Mouse (Mus musculus) liver, embryonic 14.5 days (tissue): ENCODE measurements around the gene Usp15. TPM values are rescaled to one million over a fixed set of nuclear protein-coding genes. Genes with fewer than 3 reads are reported as not detected.
A peak's percentile ranks its signal among the peaks of the same experiment; 100 is the strongest.

Experiments used
- ATAC-seq: fragments of 200-750 bp; cut with Nextera tagmentation; 2 replicates; pipeline ENCODE4 v1.8.0; 2017; ENCODE audit warnings: moderate number of reproducible peaks, mild to moderate bottlenecking, moderate library complexity; ENCODE audit not compliant: insufficient read depth
- DNase-seq, 3 experiments: peaks; one replicate each; pipeline ENCODE4 v3.0.0-alpha.2; 2012 to 2013; ENCODE audit warnings: low read depth in 3 of 3, low spot score in 3 of 3
- H3K27ac ChIP-seq: fragments of 300-500 bp; sonication (generic); 2 replicates; pipeline ENCODE4 v1.5.1; 2014; ENCODE audit warnings: moderate library complexity, mild to moderate bottlenecking, control low read depth, inconsistent platforms
- H3K27me3 ChIP-seq: fragments of 300-500 bp; sonication (generic); 2 replicates; pipeline ENCODE4 v1.6.1; 2014; ENCODE audit warnings: mild to moderate bottlenecking, low read length, moderate library complexity; ENCODE audit not compliant: control insufficient read depth, insufficient read depth
- H3K36me3 ChIP-seq: fragments of 300-500 bp; sonication (generic); replicated peaks from 2 replicates; pipeline ENCODE4 v1.6.1; 2014; ENCODE audit warnings: low read depth; ENCODE audit not compliant: control insufficient read depth, insufficient read depth
- H3K4me1 ChIP-seq, 2 experiments: fragments of 200-500 bp in 1 of 2; fragments of 300-500 bp in 1 of 2; sonication (generic) in 1 of 2; replicated peaks; 2 replicates each; pipeline ENCODE4 v1.6.1; 2012 to 2014; ENCODE audit warnings: antibody characterized with exemption in 1 of 2, inconsistent platforms in 1 of 2, low read length in 1 of 2; ENCODE audit not compliant: control insufficient read depth in 2 of 2, insufficient read depth in 2 of 2
- H3K4me2 ChIP-seq: fragments of 300-500 bp; sonication (generic); 2 replicates; pipeline ENCODE4 v1.6.1; 2014; ENCODE audit warnings: low read depth, mild to moderate bottlenecking, control low read depth, moderate library complexity
- H3K4me3 ChIP-seq, 2 experiments: fragments of 200-500 bp in 1 of 2; fragments of 300-500 bp in 1 of 2; sonication (generic) in 1 of 2; 2 replicates each; pipeline ENCODE4 v1.5.1; 2012 to 2014; ENCODE audit warnings: low read depth in 2 of 2, low read length in 2 of 2, mild to moderate bottlenecking in 2 of 2, control low read depth in 1 of 2, inconsistent platforms in 1 of 2, moderate library complexity in 1 of 2; ENCODE audit not compliant: insufficient read depth in 1 of 2
- H3K9ac ChIP-seq: fragments of 300-500 bp; sonication (generic); replicated peaks from 2 replicates; pipeline ENCODE4 v1.6.1; 2014; ENCODE audit warnings: mild to moderate bottlenecking, control low read depth, moderate library complexity
- H3K9me3 ChIP-seq: fragments of 300-500 bp; sonication (generic); 2 replicates; pipeline ENCODE4 v1.6.1; 2016; ENCODE audit warnings: low read length, mixed read lengths; ENCODE audit not compliant: control insufficient read depth
- CTCF ChIP-seq: IDR thresholded peaks from 2 replicates; pipeline ENCODE4 v1.5.1; 2016; ENCODE audit warnings: antibody characterized with exemption, low read depth, control low read depth
- EP300 ChIP-seq: IDR thresholded peaks from 2 replicates; pipeline ENCODE4 v1.6.1; 2016; ENCODE audit warnings: antibody characterized with exemption, low read depth
- WGBS: fragments of 180-500 bp; shearing (Covaris S2); extraction: QIAGEN DNeasy Blood & Tissue Kit; methylation state at CpG from one replicate; pipeline ENCODE4 v1.1.7; 2014; ENCODE audit not compliant: insufficient replicate concordance; 5-methylcytosine and 5-hydroxymethylcytosine counted together
- polyA plus RNA-seq, 2 experiments: library from polyadenylated mRNA; depleted of rRNA in 1 of 2; stranded (reverse) in 1 of 2; unstranded in 1 of 2; fragments of >200 nt; fragmentation: Nextera tagmentation in 1 of 2; extraction: Ambion mirVana in 1 of 2; gene quantifications; 2 replicates each; pipeline versions ENCODE4 v1.2.1 to v1.2.3; 2012 to 2014

The Usp15 gene
- polyA plus RNA-seq, 2 experiments: 44.2 to 94.2 TPM

DNA sequence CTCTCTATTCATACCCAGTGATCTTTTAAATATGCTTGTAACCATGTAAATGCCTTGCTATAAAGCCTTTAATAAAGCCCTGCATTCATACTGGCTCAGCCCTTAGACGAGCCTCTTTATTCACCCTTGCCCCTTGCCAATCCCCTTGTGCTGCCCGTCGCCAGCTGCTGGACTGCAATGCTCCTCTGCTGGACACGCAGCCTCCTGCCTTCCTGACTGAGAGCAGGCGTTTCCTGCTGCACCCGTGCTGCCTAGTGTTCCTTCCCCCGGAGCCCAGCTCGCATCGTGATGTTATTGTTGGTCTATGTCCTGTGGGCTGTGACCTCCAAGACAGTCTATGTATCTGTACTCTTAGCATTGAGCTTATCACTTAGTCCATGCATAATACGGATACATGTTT is 61.0 kb downstream of the Usp15 start:
- H3K27me3 ChIP-seq: no peaks in the 10 kb centered on the region

DNA sequence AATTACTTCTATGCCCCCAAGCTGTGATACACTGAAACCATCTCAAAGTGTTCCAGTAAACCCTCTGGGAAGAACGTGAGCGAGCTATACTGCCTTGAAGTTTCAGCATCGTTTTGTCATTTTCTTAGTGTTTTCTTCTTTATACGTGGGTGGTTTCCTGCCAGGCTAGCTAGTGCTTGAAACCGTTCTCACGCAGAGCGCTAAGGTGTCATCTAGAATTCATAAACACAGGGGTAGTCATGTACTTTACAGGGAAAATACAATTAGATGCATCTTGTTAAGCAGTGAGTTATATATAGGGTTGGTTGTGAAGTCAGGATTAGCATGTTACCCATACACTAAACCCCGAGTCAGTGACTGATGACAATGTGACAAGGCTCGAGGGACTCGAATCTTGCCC is 65.3 kb downstream of the Usp15 start:
- Histone ChIP-seq H3K4me1 (no peaks in the 10 kb centered on the region), H3K27me3 (no peaks in the 10 kb centered on the region), H3K4me3 (no peak overlapping the region), H3K27ac (no peak overlapping the region), H3K9me3 (no peaks in the 10 kb centered on the region), H3K36me3 (peaks cover 57% of the 10 kb centered on the region), H3K9ac (no peak overlapping the region), H3K4me2 (no peak overlapping the region)
- TF ChIP-seq EP300 (no peak), CTCF (no peak)
- 93% methylated on average over 10 of the region's 10 CpGs for WGBS
- ATAC-seq: no peak
- DNase-seq: no peak

More for the DNA sequence above, 61.0 kb downstream of the Usp15 start:
- Histone ChIP-seq H3K36me3 (peaks cover 50% of the 10 kb centered on the region), H3K4me2 (no peak overlapping the region), H3K4me1 (no peaks in the 10 kb centered on the region), H3K9ac (no peak overlapping the region), H3K4me3 (no peak overlapping the region), H3K27ac (no peak overlapping the region), H3K9me3 (no peaks in the 10 kb centered on the region)
- no peak for ATAC-seq
- 65% methylated on average over 10 of the region's 10 CpGs for WGBS
- no peak for TF ChIP-seq CTCF
- TF ChIP-seq EP300: no peak
- no peak for DNase-seq

DNA sequence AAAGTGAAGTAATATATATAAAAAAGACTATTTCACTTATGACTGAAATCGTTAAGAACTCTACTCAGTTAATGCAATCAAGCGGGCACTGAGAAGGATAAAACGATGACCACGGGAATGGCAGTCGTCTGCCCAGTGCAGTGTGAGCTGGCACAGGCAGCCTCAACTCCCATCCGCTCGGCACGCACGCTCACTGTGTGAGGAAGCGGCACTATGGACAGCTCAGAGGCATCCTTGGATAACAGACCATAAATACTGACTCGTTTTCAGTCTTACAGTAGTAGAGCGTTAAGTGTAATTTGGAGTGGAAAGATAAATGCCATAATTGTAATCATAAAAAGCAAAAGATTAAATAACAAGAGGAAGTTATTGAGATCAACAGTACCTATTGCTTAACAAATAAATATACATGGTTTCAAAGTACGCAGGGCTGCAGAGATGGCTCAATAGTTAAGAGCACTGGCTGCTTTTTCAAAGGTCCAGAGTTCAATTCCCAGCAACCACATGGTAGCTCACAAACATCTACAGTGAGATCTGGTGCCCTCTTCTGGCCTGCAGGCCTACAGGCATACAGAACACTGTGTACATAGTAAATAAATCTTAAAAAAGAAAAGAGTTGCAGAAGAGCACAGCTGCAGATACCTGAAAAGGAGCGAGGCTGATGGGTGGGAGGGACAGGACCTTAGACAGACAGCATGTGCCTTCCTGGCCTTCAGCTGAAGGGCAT is 76.0 kb downstream of the Usp15 start:
- TF ChIP-seq CTCF (peak; percentile 45; the same call in 1 of the 2 replicates), EP300 (no peak)
- H3K4me1 ChIP-seq: no peaks in the 10 kb centered on the region; a peak in 1 of 4 replicates
- no peak overlapping the region for H3K9ac ChIP-seq
- no peaks in the 10 kb centered on the region for H3K27me3 ChIP-seq
- H3K4me3 ChIP-seq: no peak overlapping the region
- no peak overlapping the region for H3K27ac ChIP-seq
- WGBS: 89% methylated on average over 14 of the region's 14 CpGs
- DNase-seq (no peak), ATAC-seq (peak; percentile 45; the same call in 1 of the 2 replicates)
- no peak overlapping the region for H3K4me2 ChIP-seq
- H3K36me3 ChIP-seq: peaks cover 91% of the 10 kb centered on the region
- H3K9me3 ChIP-seq: no peaks in the 10 kb centered on the region

DNA sequence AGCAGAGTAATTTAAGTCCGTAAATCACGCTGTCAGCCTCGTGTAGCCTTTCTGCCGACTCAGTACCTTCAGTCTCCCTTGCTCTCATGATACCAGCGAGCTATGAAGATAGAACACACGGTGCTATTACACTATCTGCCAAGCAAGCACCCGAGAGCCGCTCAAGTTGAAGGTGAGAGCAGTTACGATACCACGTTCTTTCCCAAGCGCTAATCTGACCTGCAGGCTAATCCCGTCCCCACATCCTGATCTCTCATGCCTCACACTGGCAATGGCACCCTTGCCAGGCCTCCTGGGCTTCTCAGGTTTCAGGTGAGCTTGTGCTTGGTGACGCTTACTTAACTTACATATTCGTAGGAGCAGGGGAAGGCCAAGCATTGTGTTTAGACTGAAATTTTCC is 79.9 kb downstream of the Usp15 start:
- Histone ChIP-seq H3K36me3 (peaks cover 78% of the 10 kb centered on the region), H3K9ac (no peak overlapping the region), H3K4me1 (no peaks in the 10 kb centered on the region; a peak in 1 of 4 replicates), H3K9me3 (no peaks in the 10 kb centered on the region), H3K27me3 (no peaks in the 10 kb centered on the region), H3K4me2 (no peak overlapping the region), H3K27ac (no peak overlapping the region), H3K4me3 (no peak overlapping the region)
- no peak for DNase-seq
- no peak for ATAC-seq
- 87% methylated on average over 14 of the region's 14 CpGs for WGBS
- TF ChIP-seq CTCF (no peak), EP300 (no peak)

DNA sequence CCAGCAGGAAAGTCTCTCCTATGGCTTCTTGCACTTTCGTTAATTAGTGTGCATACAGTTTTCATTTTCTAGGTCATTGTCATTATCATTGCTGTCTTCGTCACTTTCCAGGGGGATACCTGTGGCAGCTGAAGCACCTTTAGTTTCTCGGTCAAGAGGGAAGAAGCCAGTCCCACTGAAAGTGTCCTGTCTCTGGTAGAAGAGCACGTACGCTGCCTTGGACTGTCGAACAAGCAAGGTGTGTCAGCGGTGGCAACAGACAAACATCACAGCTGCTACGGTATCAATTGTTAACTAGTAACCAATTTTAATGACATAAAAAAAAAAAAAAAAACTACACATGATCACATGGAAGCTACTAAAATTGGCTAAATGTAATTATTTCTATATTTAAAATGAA is 83.3 kb downstream of the Usp15 start:
- H3K4me3 ChIP-seq: no peak overlapping the region
- H3K9me3 ChIP-seq: no peaks in the 10 kb centered on the region
- H3K4me1 ChIP-seq: no peaks in the 10 kb centered on the region
- no peak for TF ChIP-seq CTCF
- TF ChIP-seq EP300: no peak
- peaks cover 48% of the 10 kb centered on the region for H3K36me3 ChIP-seq
- ATAC-seq (no peak), DNase-seq (no peak)
- no peak overlapping the region for H3K4me2 ChIP-seq
- H3K9ac ChIP-seq: no peak overlapping the region
- H3K27me3 ChIP-seq: no peaks in the 10 kb centered on the region
- WGBS: 93% methylated on average over 8 of the region's 8 CpGs
- H3K27ac ChIP-seq: no peak overlapping the region
